Mouse (Mus musculus): ENCODE results near the gene Pbx1. TPM values are rescaled to one million over a fixed set of nuclear protein-coding genes. Genes with fewer than 3 reads are reported as not detected.

Pbx1 gene
- polyA plus RNA-seq, 2 experiments, result 26.5 to 48.2 TPM

DNA sequence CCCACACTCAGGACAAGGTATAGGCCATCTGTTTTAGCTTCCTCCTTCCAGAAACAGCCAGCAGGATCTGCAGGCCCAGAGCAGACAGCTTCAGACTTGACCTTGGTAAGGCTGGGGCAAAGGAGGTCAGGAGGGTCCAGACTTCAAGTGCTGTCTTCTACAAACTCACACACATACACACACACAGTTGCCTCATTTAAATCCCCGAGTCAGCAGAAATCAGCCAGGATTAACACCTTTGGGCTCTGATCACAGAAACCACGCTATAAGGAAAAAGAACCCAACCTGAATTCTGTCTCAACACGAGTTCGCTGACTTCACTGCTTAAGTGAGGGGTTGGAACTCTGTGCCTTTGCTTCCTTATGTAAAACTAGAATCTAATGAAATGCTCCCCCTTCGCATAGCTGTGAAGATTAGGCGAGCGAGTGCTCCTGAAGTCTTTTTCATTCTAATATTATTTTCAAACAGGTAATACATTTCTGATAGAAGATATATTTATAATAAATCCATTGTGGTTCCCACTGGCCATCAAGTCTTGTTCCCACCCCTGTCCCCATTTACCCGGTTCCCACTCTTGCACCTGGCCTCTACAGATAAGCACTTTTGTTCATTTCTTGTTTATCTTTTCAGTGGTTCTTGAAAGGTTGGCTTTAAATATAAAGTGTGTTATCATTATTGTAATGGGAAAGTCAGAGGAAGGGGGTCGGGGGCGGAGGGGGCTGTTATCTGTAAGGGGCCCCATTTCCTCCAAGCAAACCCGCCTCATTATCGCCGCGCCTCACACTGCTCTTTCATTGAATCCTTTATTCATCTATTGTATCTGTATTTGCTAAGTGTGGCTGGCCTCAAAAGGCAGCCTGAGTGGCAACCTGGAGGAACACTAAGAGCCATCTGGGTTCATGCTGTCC, 124.5 kb downstream of the Pbx1 start:
- no peak overlapping the region for H3K4me2 ChIP-seq (replicated peaks; ENCODE audit: low read depth, low read length, severe bottlenecking)
- ATAC-seq (ENCODE audit: low FRiP score, low read depth) (no peak), DNase-seq (ENCODE audit: low spot score) (no peak)
- no peak for TF ChIP-seq POLR2A (IDR thresholded peaks at IDR 0.05; ENCODE audit: borderline replicate concordance, extremely low read depth, insufficient read depth, insufficient read length)
- H3K27me3 ChIP-seq (ENCODE audit: control insufficient read depth, insufficient read depth, low read length), result no peaks in the 10 kb centered on the region
- no peaks in the 10 kb centered on the region for H3K9me3 ChIP-seq (ENCODE audit: control insufficient read depth, low read length)
- no peaks in the 10 kb centered on the region for H3K4me1 ChIP-seq (ENCODE audit: control insufficient read depth, insufficient read depth, low read length)
- no peak overlapping the region for H3K27ac ChIP-seq (replicated peaks; ENCODE audit: low read depth, low read length)
- no peak overlapping the region for H3K9ac ChIP-seq (ENCODE audit: low read depth, low read length, severe bottlenecking)
- no peak overlapping the region for H3K4me3 ChIP-seq (replicated peaks; ENCODE audit: low read length)
- no peaks in the 10 kb centered on the region for H3K36me3 ChIP-seq (ENCODE audit: control insufficient read depth, insufficient read depth, low read length)
- WGBS, result 82% methylated on average over 14 of the region's 14 CpGs

DNA sequence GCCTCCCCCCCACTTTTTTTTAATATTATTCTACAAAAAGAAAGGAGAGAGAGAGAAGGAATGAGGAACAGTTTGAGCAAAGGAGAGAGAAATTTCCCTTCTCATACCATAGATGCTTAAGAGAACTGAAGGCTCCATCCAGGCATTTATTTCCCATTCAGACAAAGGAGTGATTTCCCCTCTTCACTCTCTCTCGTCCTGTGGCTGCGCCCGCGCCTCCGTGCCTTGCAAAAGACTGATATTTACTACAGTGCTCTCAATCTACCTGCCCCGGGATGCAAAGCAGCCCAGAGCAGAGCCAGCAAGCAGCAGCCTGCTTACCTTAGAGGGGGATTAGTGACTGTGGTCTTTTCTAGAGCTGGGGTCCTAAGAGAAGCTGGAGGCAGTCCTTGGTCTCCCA, 131.6 kb downstream of the Pbx1 start:
- Histone ChIP-seq H3K4me3 (replicated peaks; ENCODE audit: low read length) (no peak overlapping the region), H3K4me1 (ENCODE audit: control insufficient read depth, insufficient read depth, low read length) (peaks cover 22% of the 10 kb centered on the region), H3K27me3 (ENCODE audit: control insufficient read depth, insufficient read depth, low read length) (peaks cover 15% of the 10 kb centered on the region; the same call in 1 of the 2 replicates), H3K27ac (replicated peaks; ENCODE audit: low read depth, low read length) (no peak overlapping the region), H3K9ac (ENCODE audit: low read depth, low read length, severe bottlenecking) (no peak overlapping the region), H3K36me3 (ENCODE audit: control insufficient read depth, insufficient read depth, low read length) (no peaks in the 10 kb centered on the region), H3K4me2 (replicated peaks; ENCODE audit: low read depth, low read length, severe bottlenecking) (no peak overlapping the region; the same call in 1 of the 2 replicates), H3K9me3 (ENCODE audit: control insufficient read depth, low read length) (no peaks in the 10 kb centered on the region)
- no peak for DNase-seq (ENCODE audit: low spot score)
- no peak for ATAC-seq (ENCODE audit: low FRiP score, low read depth)
- no peak for TF ChIP-seq POLR2A (IDR thresholded peaks at IDR 0.05; ENCODE audit: borderline replicate concordance, extremely low read depth, insufficient read depth, insufficient read length)
- 54% methylated on average over 6 of the region's 6 CpGs for WGBS

DNA sequence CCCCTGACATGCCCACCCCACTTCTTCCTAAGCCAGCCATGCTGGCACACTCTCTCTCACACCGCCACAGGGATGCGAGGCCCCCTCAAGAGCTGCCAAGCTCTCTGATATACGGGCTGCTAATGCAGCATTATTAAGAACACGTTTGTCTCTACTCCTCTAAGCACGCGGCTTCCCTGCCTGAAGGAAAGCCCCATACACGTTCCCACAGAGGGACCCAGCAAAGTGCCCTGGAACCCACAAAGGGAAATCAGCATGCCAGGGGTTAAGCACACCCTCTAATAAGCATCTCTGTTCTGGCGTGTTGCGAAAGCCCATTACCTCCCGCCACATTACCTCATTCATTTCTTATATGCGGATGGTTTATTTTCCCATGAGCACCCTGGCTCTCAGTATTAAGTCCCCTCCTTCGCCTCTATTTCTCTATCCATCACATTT, 132.1 kb downstream of the Pbx1 start:
- 20% methylated on average over 12 of the region's 12 CpGs for WGBS
- Histone ChIP-seq H3K4me1 (ENCODE audit: control insufficient read depth, insufficient read depth, low read length) (peaks cover 22% of the 10 kb centered on the region), H3K4me2 (replicated peaks; ENCODE audit: low read depth, low read length, severe bottlenecking) (no peak overlapping the region; the same call in 1 of the 2 replicates), H3K36me3 (ENCODE audit: control insufficient read depth, insufficient read depth, low read length) (no peaks in the 10 kb centered on the region), H3K9ac (ENCODE audit: low read depth, low read length, severe bottlenecking) (no peak overlapping the region), H3K27me3 (ENCODE audit: control insufficient read depth, insufficient read depth, low read length) (peaks cover 15% of the 10 kb centered on the region; the same call in 1 of the 2 replicates), H3K9me3 (ENCODE audit: control insufficient read depth, low read length) (no peaks in the 10 kb centered on the region), H3K27ac (replicated peaks; ENCODE audit: low read depth, low read length) (no peak overlapping the region), H3K4me3 (replicated peaks; ENCODE audit: low read length) (no peak overlapping the region)
- TF ChIP-seq POLR2A (IDR thresholded peaks at IDR 0.05; ENCODE audit: borderline replicate concordance, extremely low read depth, insufficient read depth, insufficient read length), result no peak
- ATAC-seq (ENCODE audit: low FRiP score, low read depth), result no peak
- DNase-seq (ENCODE audit: low spot score), result no peak

DNA sequence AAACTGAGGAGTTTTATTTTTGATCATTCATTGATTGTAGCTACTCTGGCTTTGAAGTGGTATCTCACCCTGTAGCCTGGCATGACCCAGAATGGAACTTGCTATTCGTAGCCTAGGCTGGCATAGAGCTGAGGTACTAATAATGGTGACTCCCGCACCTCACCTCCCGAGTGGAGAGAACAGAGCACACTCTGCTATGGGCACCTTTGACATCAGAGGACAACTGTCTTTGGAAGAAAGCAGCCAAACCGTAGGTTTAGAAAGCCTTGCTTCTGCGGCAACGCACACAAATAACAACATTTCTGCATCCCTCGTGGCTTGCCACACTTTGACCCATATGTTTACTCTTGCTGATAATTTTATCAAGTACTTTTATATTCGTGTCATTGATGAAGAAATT, 132.9 kb downstream of the Pbx1 start:
- H3K4me2 ChIP-seq (replicated peaks; ENCODE audit: low read depth, low read length, severe bottlenecking), result no peak overlapping the region
- no peak overlapping the region for H3K27ac ChIP-seq (replicated peaks; ENCODE audit: low read depth, low read length)
- H3K4me1 ChIP-seq (ENCODE audit: control insufficient read depth, insufficient read depth, low read length), result peaks cover 22% of the 10 kb centered on the region
- no peak overlapping the region for H3K4me3 ChIP-seq (replicated peaks; ENCODE audit: low read length)
- peaks cover 15% of the 10 kb centered on the region; the same call in 1 of the 2 replicates for H3K27me3 ChIP-seq (ENCODE audit: control insufficient read depth, insufficient read depth, low read length)
- no peaks in the 10 kb centered on the region for H3K9me3 ChIP-seq (ENCODE audit: control insufficient read depth, low read length)
- no peak for DNase-seq (ENCODE audit: low spot score)
- WGBS, result 90% methylated on average over 8 of the region's 8 CpGs
- no peak for TF ChIP-seq POLR2A (IDR thresholded peaks at IDR 0.05; ENCODE audit: borderline replicate concordance, extremely low read depth, insufficient read depth, insufficient read length)
- ATAC-seq (ENCODE audit: low FRiP score, low read depth), result no peak
- no peak overlapping the region for H3K9ac ChIP-seq (ENCODE audit: low read depth, low read length, severe bottlenecking)
- H3K36me3 ChIP-seq (ENCODE audit: control insufficient read depth, insufficient read depth, low read length), result no peaks in the 10 kb centered on the region

DNA sequence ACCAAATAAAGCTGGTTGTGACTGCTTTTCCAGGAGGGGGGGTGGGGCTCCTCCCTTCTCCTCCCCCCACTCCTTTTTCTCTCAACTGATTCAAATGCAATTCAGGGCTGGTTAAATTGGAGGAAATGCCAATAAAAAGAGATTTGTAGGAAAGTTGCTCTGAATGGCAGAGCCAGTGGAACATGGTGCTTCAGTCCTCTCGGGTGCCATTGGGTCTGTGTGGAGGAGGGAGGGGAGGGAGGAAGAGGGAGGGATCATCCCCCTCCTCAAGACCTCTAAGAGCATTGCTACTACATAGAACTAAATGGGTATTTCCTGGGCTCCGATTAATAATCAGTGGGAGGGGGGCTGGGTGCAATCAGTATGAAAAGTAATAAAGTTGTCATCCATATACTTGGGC, 135.8 kb downstream of the Pbx1 start:
- WGBS, result 28% methylated on average over 2 of the region's 2 CpGs
- peaks cover 22% of the 10 kb centered on the region for H3K4me1 ChIP-seq (ENCODE audit: control insufficient read depth, insufficient read depth, low read length)
- H3K4me2 ChIP-seq (replicated peaks; ENCODE audit: low read depth, low read length, severe bottlenecking), result no peak overlapping the region
- peaks cover 5% of the 10 kb centered on the region; the same call in 1 of the 2 replicates for H3K9me3 ChIP-seq (ENCODE audit: control insufficient read depth, low read length)
- H3K36me3 ChIP-seq (ENCODE audit: control insufficient read depth, insufficient read depth, low read length), result no peaks in the 10 kb centered on the region
- no peak overlapping the region for H3K9ac ChIP-seq (ENCODE audit: low read depth, low read length, severe bottlenecking)
- H3K27me3 ChIP-seq (ENCODE audit: control insufficient read depth, insufficient read depth, low read length), result peaks cover 25% of the 10 kb centered on the region; the same call in 1 of the 2 replicates
- H3K27ac ChIP-seq (replicated peaks; ENCODE audit: low read depth, low read length), result no peak overlapping the region
- TF ChIP-seq POLR2A (IDR thresholded peaks at IDR 0.05; ENCODE audit: borderline replicate concordance, extremely low read depth, insufficient read depth, insufficient read length), result no peak
- ATAC-seq (ENCODE audit: low FRiP score, low read depth) (peak; percentile 50), DNase-seq (ENCODE audit: low spot score) (no peak)
- H3K4me3 ChIP-seq (replicated peaks; ENCODE audit: low read length), result no peak overlapping the region
